Mouse (Mus musculus): Measurements from ENCODE around the gene Gstz1.

- TF ChIP-seq CTCF (IDR thresholded peaks at IDR 0.05; ENCODE audit: control insufficient read depth, insufficient read depth, insufficient replicate concordance, low read depth, low read length) (no peak), POLR2A (IDR thresholded peaks at IDR 0.05; ENCODE audit: control insufficient read depth, low read depth, low read length) (no peak)
Observed at GRCm38 (mm10) chr12:87148136-87148535, 1.2 kb downstream of the Gstz1 start.

All from testis, adult 2 months (tissue).